ENCODE assay signal across 26 mouse cellular contexts in the genomic region with DNA sequence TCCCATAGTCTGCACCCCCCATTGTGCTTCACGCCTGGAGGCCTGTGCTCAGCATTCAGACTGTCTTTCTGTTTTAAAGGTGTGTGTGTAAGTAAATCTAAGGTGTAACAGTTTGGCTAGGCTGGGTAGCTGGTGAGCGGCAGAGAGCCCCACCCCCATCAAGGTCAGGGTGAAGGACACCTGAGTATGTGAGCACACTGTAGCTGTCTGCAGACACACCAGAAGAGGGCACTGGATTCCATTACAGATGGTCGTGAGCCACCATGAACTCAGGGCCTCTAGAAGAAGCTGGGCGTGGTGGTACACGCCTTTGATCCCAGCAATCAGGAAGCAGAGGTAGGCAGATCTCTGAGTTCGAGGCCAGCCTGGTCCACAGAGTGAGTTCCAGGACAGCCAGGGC. TPM values are rescaled to one million over a fixed set of nuclear protein-coding genes. Genes with fewer than 3 reads are reported as not detected.
DNase-seq lines count a peak whose midpoint lies in the region; ATAC-seq and TF ChIP-seq lines count a peak whose summit lies in the region.
"Had no signal": no experiment of that assay in that cellular context is flagged by ENCODE, and none has a peak within 500 bp of the region (broad histone marks: within the 10 kb centered on the region; RNA-seq: fewer than 3 reads in every experiment).

No protein-coding gene starts in this region.

- no peak overlapping the region for H3K9ac ChIP-seq in stomach, postnatal 0 days (ENCODE audit: low read length)
- H3K9ac ChIP-seq: embryonic facial prominence, embryonic 12.5 days; embryonic facial prominence, embryonic 15.5 days; forebrain, postnatal 0 days; heart, embryonic 12.5 days; heart, embryonic 15.5 days; hindbrain, embryonic 13.5 days had no signal

- no peaks in the 10 kb centered on the region for H3K9me3 ChIP-seq in stomach, postnatal 0 days (ENCODE audit: control insufficient read depth, low read length)
- H3K9me3 ChIP-seq: embryonic facial prominence, embryonic 12.5 days; embryonic facial prominence, embryonic 15.5 days; heart, embryonic 12.5 days; heart, embryonic 15.5 days; hindbrain, embryonic 10.5 days; hindbrain, embryonic 13.5 days had no signal

- no peak overlapping the region for H3K27ac ChIP-seq in stomach, postnatal 0 days (replicated peaks)
- H3K27ac ChIP-seq: embryonic facial prominence, embryonic 12.5 days; embryonic facial prominence, embryonic 15.5 days; gastrocnemius, adult 2 months; heart, embryonic 15.5 days; hindbrain, embryonic 10.5 days; hindbrain, embryonic 13.5 days had no signal

- no peak overlapping the region for H3K4me3 ChIP-seq in stomach, postnatal 0 days (ENCODE audit: low read depth, low read length)
- H3K4me3 ChIP-seq: embryonic facial prominence, embryonic 12.5 days; embryonic facial prominence, embryonic 15.5 days; gastrocnemius, adult 2 months; heart, embryonic 12.5 days; heart, embryonic 15.5 days; hindbrain, embryonic 10.5 days; hindbrain, embryonic 13.5 days had no signal

- H3K36me3 ChIP-seq in stomach, postnatal 0 days (ENCODE audit: control insufficient read depth, insufficient read depth, low read length) = no peaks in the 10 kb centered on the region
- H3K36me3 ChIP-seq: embryonic facial prominence, embryonic 12.5 days; embryonic facial prominence, embryonic 15.5 days; heart, embryonic 12.5 days; heart, embryonic 15.5 days; hindbrain, embryonic 13.5 days had no signal

- TF ChIP-seq EP300 in stomach, postnatal 0 days (optimal IDR thresholded peaks at IDR 0.05) = no peak

- peak; percentile 14; the same call in 1 of the 2 replicates for TF ChIP-seq CTCF in stomach, postnatal 0 days (IDR thresholded peaks at IDR 0.05; ENCODE audit: low read depth)

- no peak overlapping the region for H3K4me2 ChIP-seq in stomach, postnatal 0 days (replicated peaks; ENCODE audit: low read depth)
- H3K4me2 ChIP-seq: embryonic facial prominence, embryonic 12.5 days; embryonic facial prominence, embryonic 15.5 days; heart, embryonic 12.5 days; heart, embryonic 15.5 days; hindbrain, embryonic 13.5 days had no signal

- ATAC-seq in stomach, postnatal 0 days (ENCODE audit: low FRiP score, low TSS enrichment) = no peak
- ATAC-seq in inflammation-experienced regulatory T-cells, adult 6 months = no peak
- ATAC-seq: CD4-positive, CD25-positive, alpha-beta regulatory T cell, adult 4 months; forebrain, embryonic 14.5 days; forebrain, postnatal 0 days; hindbrain, embryonic 16.5 days had no signal

- H3K4me1 ChIP-seq in stomach, postnatal 0 days (replicated peaks; ENCODE audit: control insufficient read depth, insufficient read depth) = no peaks in the 10 kb centered on the region
- H3K4me1 ChIP-seq: embryonic facial prominence, embryonic 12.5 days; embryonic facial prominence, embryonic 15.5 days had no signal

- WGBS in stomach, postnatal 0 days = 71% methylated on average over 6 of the region's 6 CpGs

- H3K27me3 ChIP-seq in stomach, postnatal 0 days (ENCODE audit: control insufficient read depth, insufficient read depth, low read length) = no peaks in the 10 kb centered on the region
- H3K27me3 ChIP-seq: embryonic facial prominence, embryonic 15.5 days; heart, embryonic 15.5 days had no signal

- peak; percentile 10 for DNase-seq in thymus, postnatal 14 days
- no peak for DNase-seq in thymus, postnatal 0 days (ENCODE audit: low spot score)
- DNase-seq in ES-CJ7 (ENCODE audit: low read depth, low spot score) = peak; percentile 80
- DNase-seq in stomach, postnatal 0 days (ENCODE audit: low spot score) = no peak
- no peak for DNase-seq in neural tube, embryonic 10.5 days (ENCODE audit: extremely low spot score, low spot score)
- DNase-seq: adrenal gland, postnatal 10 days; adrenal gland, postnatal 36 days; cerebellum, adult 9-10 months; cerebellum, postnatal 14 days; forebrain, postnatal 0 days; gastrocnemius, adult 2 months; gastrocnemius, postnatal 14 days; heart, adult 11 months; heart, postnatal 10 days; heart, postnatal 36 days had no signal

RNA-seq across cellular contexts. Expression of a gene that starts 2.5 kb away (rescaled TPM):
- polyA plus RNA-seq in thymus, postnatal 0 days (2015; fragmentation: Nextera tagmentation; extraction: Ambion mirVana) = 4.4 and 4.7 TPM in 2 replicates
- polyA plus RNA-seq in stomach, postnatal 0 days (2015; fragmentation: Nextera tagmentation; extraction: Ambion mirVana) = 0.63 and 1.1 TPM in 2 replicates
- polyA plus RNA-seq in inflammation-experienced regulatory T-cells, adult 6 months (2017; shearing (Covaris generic)) = 1 to 10 TPM in 1 of 3 experiments, under 1 TPM in 1, not detected in 1; 0.53 to 1.3 TPM

RNA-seq across cellular contexts. Expression of a gene that starts 6.1 kb away (rescaled TPM):
- 25.7 and 26.5 TPM in 2 replicates for polyA plus RNA-seq in thymus, postnatal 0 days (2015; fragmentation: Nextera tagmentation; extraction: Ambion mirVana)
- polyA plus RNA-seq in stomach, postnatal 0 days (2015; fragmentation: Nextera tagmentation; extraction: Ambion mirVana) = 7.6 and 10.1 TPM in 2 replicates
- polyA plus RNA-seq in inflammation-experienced regulatory T-cells, adult 6 months (2017; shearing (Covaris generic)) = 1 to 10 TPM; 6.5 to 9.3 (median 8.1) TPM

RNA-seq across cellular contexts. Expression of a gene that starts 6.3 kb away (rescaled TPM):
- 0.69 and 0.95 TPM in 2 replicates for polyA plus RNA-seq in thymus, postnatal 0 days (2015; fragmentation: Nextera tagmentation; extraction: Ambion mirVana)
- 0.05 and 0.06 TPM in 2 replicates for polyA plus RNA-seq in stomach, postnatal 0 days (2015; fragmentation: Nextera tagmentation; extraction: Ambion mirVana)
- 1 to 10 TPM in 1 of 3 experiments, under 1 TPM in 2; 0.55 to 1.8 (median 0.95) TPM for polyA plus RNA-seq in inflammation-experienced regulatory T-cells, adult 6 months (2017; shearing (Covaris generic))

RNA-seq across cellular contexts. Expression of a gene that starts 24.7 kb away (rescaled TPM):
- polyA plus RNA-seq in thymus, postnatal 0 days (2015; fragmentation: Nextera tagmentation; extraction: Ambion mirVana) = 86.3 and 91.9 TPM in 2 replicates
- 45.9 and 50.3 TPM in 2 replicates for polyA plus RNA-seq in stomach, postnatal 0 days (2015; fragmentation: Nextera tagmentation; extraction: Ambion mirVana)
- 10 to 100 TPM; 56.4 to 69.0 (median 67.4) TPM for polyA plus RNA-seq in inflammation-experienced regulatory T-cells, adult 6 months (2017; shearing (Covaris generic))

RNA-seq across cellular contexts. Expression of a gene that starts 40.9 kb away (rescaled TPM):
- polyA plus RNA-seq in thymus, postnatal 0 days (2015; fragmentation: Nextera tagmentation; extraction: Ambion mirVana) = 0.26 and 0.44 TPM in 2 replicates
- not detected in 2 replicates for polyA plus RNA-seq in stomach, postnatal 0 days (2015; fragmentation: Nextera tagmentation; extraction: Ambion mirVana)
- polyA plus RNA-seq in inflammation-experienced regulatory T-cells, adult 6 months (2017; shearing (Covaris generic)) = 1 to 10 TPM in 2 of 3 experiments, not detected in 1; 1.2 to 1.3 TPM
- polyA plus RNA-seq: C2C12; heart, embryonic 12.5 days had no signal

Comparison
In these comparisons a context has a peak if more than half of its experiments do, and no peak if none do; other contexts are left out.
1. DNase-seq: peak in thymus, postnatal 14 days (single experiment) and ES-CJ7 (single experiment); none in thymus, postnatal 0 days (single experiment), stomach, postnatal 0 days (single experiment) and neural tube, embryonic 10.5 days (single experiment).